Mouse (Mus musculus) hindbrain, postnatal 0 days (tissue): Measurements from ENCODE around the gene Gcnt7. TPM values are rescaled to one million over a fixed set of nuclear protein-coding genes. Genes with fewer than 3 reads are reported as not detected.
A peak's percentile ranks its signal among the peaks of the same experiment; 100 is the strongest.

ENCODE experiments used
- ATAC-seq: fragments of 200-750 bp; cut with Nextera tagmentation; 2 replicates; pipeline ENCODE4 v1.8.0; 2017; ENCODE audit warnings: mild to moderate bottlenecking, moderate TSS enrichment, moderate library complexity
- DNase-seq: peaks from one replicate; pipeline ENCODE4 v3.0.0-alpha.2; 2015; ENCODE audit warnings: low spot score
- H3K27ac ChIP-seq: fragments of 300-500 bp; sonication (generic); 2 replicates; pipeline ENCODE4 v1.5.1; 2014; ENCODE audit warnings: mild to moderate bottlenecking
- H3K27me3 ChIP-seq: fragments of 300-500 bp; sonication (generic); 2 replicates; pipeline ENCODE4 v1.6.1; 2014; ENCODE audit warnings: low read length, mixed read lengths; ENCODE audit not compliant: insufficient read depth
- H3K36me3 ChIP-seq: fragments of 300-500 bp; sonication (generic); 2 replicates; pipeline ENCODE4 v1.6.1; 2014; ENCODE audit warnings: low read length, mixed read lengths; ENCODE audit not compliant: insufficient read depth
- H3K4me1 ChIP-seq: fragments of 300-500 bp; sonication (generic); 2 replicates; pipeline ENCODE4 v1.6.1; 2014; ENCODE audit warnings: antibody characterized with exemption, low read length, mixed read lengths; ENCODE audit not compliant: insufficient read depth
- H3K4me2 ChIP-seq: fragments of 300-500 bp; sonication (generic); 2 replicates; pipeline ENCODE4 v1.6.1; 2014; ENCODE audit warnings: low read depth, mild to moderate bottlenecking, low read length, moderate library complexity, mixed read lengths
- H3K4me3 ChIP-seq: fragments of 300-500 bp; sonication (generic); 2 replicates; pipeline ENCODE4 v1.5.1; 2014; ENCODE audit warnings: low read length
- H3K9ac ChIP-seq: fragments of 300-500 bp; sonication (generic); replicated peaks from 2 replicates; pipeline ENCODE4 v1.6.1; 2014; ENCODE audit warnings: mild to moderate bottlenecking, low read length, moderate library complexity, mixed read lengths
- H3K9me3 ChIP-seq: fragments of 300-500 bp; sonication (generic); 2 replicates; pipeline ENCODE4 v1.6.1; 2016; ENCODE audit warnings: low read length, mixed read lengths
- CTCF ChIP-seq: IDR thresholded peaks from 2 replicates; pipeline ENCODE4 v1.5.1; 2016; ENCODE audit warnings: antibody characterized with exemption, control low read depth, low read depth
- WGBS: fragments of 180-500 bp; shearing (Covaris S2); extraction: QIAGEN DNeasy Blood & Tissue Kit; methylation state at CpG from one replicate; pipeline ENCODE4 v1.1.7; 2014; 5-methylcytosine and 5-hydroxymethylcytosine counted together
- polyA plus RNA-seq: library from polyadenylated mRNA; unstranded; fragments of >200 nt; fragmentation: Nextera tagmentation; extraction: Ambion mirVana; gene quantifications from 2 replicates; pipeline ENCODE4 v1.2.1, GENCODE M21; 2015
- total RNA-seq: library from RNA; depleted of rRNA; stranded (reverse); fragments of >200 nt; gene quantifications from 2 replicates; pipeline ENCODE4 v1.2.3, GENCODE M21; 2014

The Gcnt7 gene
- total and polyA plus RNA-seq, 2 experiments from 2014 or later, result 1.0 TPM; not detected in 1

GRCm38 (mm10) chr2:172476707-172477260 is 18.4 kb upstream of the Gcnt7 start:
- H3K27me3 ChIP-seq, result no peaks in the 10 kb centered on the region
- ATAC-seq, result no peak
- no peak overlapping the region for H3K27ac ChIP-seq
- H3K4me2 ChIP-seq, result no peak overlapping the region
- H3K4me3 ChIP-seq, result no peak overlapping the region
- WGBS, result 32% methylated on average over 10 of the region's 10 CpGs
- DNase-seq, result no peak
- no peaks in the 10 kb centered on the region for H3K9me3 ChIP-seq
- H3K4me1 ChIP-seq, result no peaks in the 10 kb centered on the region
- no peak overlapping the region for H3K9ac ChIP-seq
- no peaks in the 10 kb centered on the region for H3K36me3 ChIP-seq
- no peak for TF ChIP-seq CTCF

- peak; percentile 60 for TF ChIP-seq CTCF
- 32% methylated on average over 6 of the region's 6 CpGs for WGBS
- peak; percentile 27 for DNase-seq
- Histone ChIP-seq H3K4me1 (no peaks in the 10 kb centered on the region), H3K27ac (no peak overlapping the region), H3K4me2 (no peak overlapping the region), H3K9ac (no peak overlapping the region), H3K4me3 (no peak overlapping the region), H3K36me3 (peaks cover under 1% of the 10 kb centered on the region; the same call in 1 of the 2 replicates), H3K27me3 (no peaks in the 10 kb centered on the region), H3K9me3 (no peaks in the 10 kb centered on the region)
- ATAC-seq, result no peak
These were observed 16.6 kb upstream of the Gcnt7 start for GRCm38 (mm10) chr2:172474970-172475369.

- H3K27me3 ChIP-seq, result no peaks in the 10 kb centered on the region
- WGBS, result 41% methylated on average over 8 of the region's 8 CpGs
- H3K9ac ChIP-seq, result no peak overlapping the region
- no peak overlapping the region for H3K4me2 ChIP-seq
- peaks cover 11% of the 10 kb centered on the region; the same call in 1 of the 2 replicates for H3K36me3 ChIP-seq
- TF ChIP-seq CTCF, result no peak
- no peaks in the 10 kb centered on the region for H3K9me3 ChIP-seq
- no peaks in the 10 kb centered on the region for H3K4me1 ChIP-seq
- DNase-seq (peak; percentile 51), ATAC-seq (no peak)
- no peak overlapping the region for H3K4me3 ChIP-seq
- H3K27ac ChIP-seq, result no peak overlapping the region
These were observed 15.2 kb upstream of the Gcnt7 start for GRCm38 (mm10) chr2:172473591-172473990.

- TF ChIP-seq CTCF, result no peak
- no peak for ATAC-seq
- Histone ChIP-seq H3K4me2 (no peak within 1 kb of the TSS), H3K4me1 (no peaks in the 10 kb centered on the region), H3K36me3 (peaks cover 16% of the 10 kb centered on the region; the same call in 1 of the 2 replicates), H3K9me3 (no peaks in the 10 kb centered on the region), H3K9ac (no peak within 1 kb of the TSS), H3K4me3 (no peak within 1 kb of the TSS), H3K27ac (no peak within 1 kb of the TSS), H3K27me3 (no peaks in the 10 kb centered on the region)
- peak; percentile 11 for DNase-seq
- 75% methylated on average over 11 of the region's 11 CpGs for WGBS
These were observed 13.9 kb upstream of the Gcnt7 start, which contains the start of gene Fam209 for GRCm38 (mm10) chr2:172472318-172472717. Gene Fam209, plus strand, starts transcription at chr2:172472520.

- H3K36me3 ChIP-seq, result peaks cover 44% of the 10 kb centered on the region
- no peak for TF ChIP-seq CTCF
- peak; percentile 87 for ATAC-seq
These were observed 10.0 kb upstream of the Gcnt7 start for GRCm38 (mm10) chr2:172468346-172468819.

GRCm38 (mm10) chr2:172467206-172467605 is 8.8 kb upstream of the Gcnt7 start:
- no peak for DNase-seq
- H3K4me3 ChIP-seq, result no peak overlapping the region
- H3K9ac ChIP-seq, result no peak overlapping the region
- no peak overlapping the region for H3K27ac ChIP-seq
- ATAC-seq, result no peak
- no peaks in the 10 kb centered on the region for H3K27me3 ChIP-seq
- no peaks in the 10 kb centered on the region for H3K4me1 ChIP-seq
- H3K9me3 ChIP-seq, result no peaks in the 10 kb centered on the region
- TF ChIP-seq CTCF, result no peak
- WGBS, result 93% methylated on average over 5 of the region's 5 CpGs
- H3K36me3 ChIP-seq, result peaks cover 51% of the 10 kb centered on the region
- no peak overlapping the region for H3K4me2 ChIP-seq

More at GRCm38 (mm10) chr2:172468346-172468819, 10.0 kb upstream of the Gcnt7 start:
- no peaks in the 10 kb centered on the region for H3K27me3 ChIP-seq
- DNase-seq, result peak; percentile 92
- H3K9me3 ChIP-seq, result no peaks in the 10 kb centered on the region
- H3K4me3 ChIP-seq, result no peak overlapping the region
- 0 out of 2 replicates have a peak overlapping the region, but pooled peaks have one; percentile 17 for H3K27ac ChIP-seq
- 42% methylated on average over 11 of the region's 11 CpGs for WGBS
- no peak overlapping the region for H3K4me2 ChIP-seq
- H3K4me1 ChIP-seq, result no peaks in the 10 kb centered on the region
- no peak overlapping the region for H3K9ac ChIP-seq
